In the genomic region with DNA sequence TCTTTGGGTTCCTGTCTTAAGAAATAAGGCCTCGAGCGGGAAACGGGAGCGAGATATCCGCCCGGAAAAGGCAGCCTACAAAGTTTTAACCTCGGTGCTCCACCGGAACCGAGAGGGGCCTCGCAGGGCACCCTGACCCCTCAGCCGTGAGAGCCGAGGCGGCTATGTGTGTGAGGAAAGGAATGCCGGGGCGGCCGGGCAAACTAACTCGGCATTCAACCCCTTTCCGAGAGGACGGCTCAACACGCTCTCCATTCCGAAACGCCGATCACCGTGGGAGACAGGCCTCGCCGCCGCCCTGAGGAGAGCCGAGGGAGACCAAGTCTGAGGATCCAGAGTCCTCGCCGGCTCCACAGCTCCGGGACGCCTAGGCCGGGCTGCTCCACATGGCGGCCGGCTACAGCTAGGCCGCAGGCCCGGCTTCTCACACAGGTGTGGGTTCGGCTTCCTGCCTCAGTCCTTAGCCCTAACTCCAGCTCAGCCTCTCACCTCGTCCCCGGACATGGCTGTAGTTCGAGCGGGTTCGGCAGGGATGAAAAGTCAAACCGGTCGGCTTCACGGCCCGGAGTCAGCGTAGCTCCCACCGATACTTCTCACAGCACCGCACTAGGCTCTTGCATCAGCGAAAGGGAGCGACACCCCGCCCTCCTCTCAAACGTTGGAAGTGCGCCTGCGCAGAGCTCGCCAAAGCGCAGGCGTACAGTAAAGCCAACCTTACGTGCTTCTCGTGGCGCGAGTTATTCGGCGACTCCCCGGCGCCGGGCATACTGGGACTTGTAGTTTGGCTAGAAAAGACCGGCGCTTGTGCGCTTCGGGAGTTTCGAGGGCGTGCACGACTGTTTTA, we compare ENCODE assay signal across 8 mouse cellular contexts. TPM values are rescaled to one million over a fixed set of nuclear protein-coding genes. Genes with fewer than 3 reads are reported as not detected.
DNase-seq lines count a peak whose midpoint lies in the region; ATAC-seq and TF ChIP-seq lines count a peak whose summit lies in the region.

A gene (minus strand): TSS at position 735 of the 844 bp plus-strand sequence.

- H3K4me3 ChIP-seq in heart, embryonic 12.5 days, result peak within 1 kb of the TSS; percentile 94
- peak within 1 kb of the TSS; percentile 86 for H3K4me3 ChIP-seq in kidney, postnatal 0 days (replicated peaks; ENCODE audit: low read depth, low read length)
- peak within 1 kb of the TSS; percentile 97 for H3K4me3 ChIP-seq in liver, embryonic 11.5 days (ENCODE audit: low read depth, low read length)
- peak within 1 kb of the TSS; percentile 96 for H3K4me3 ChIP-seq in stomach, embryonic 14.5 days (ENCODE audit: low read depth, low read length)

- no peak for TF ChIP-seq CTCF in kidney, postnatal 0 days (IDR thresholded peaks at IDR 0.05; ENCODE audit: low read depth)

- peak within 1 kb of the TSS; percentile 82 for H3K4me2 ChIP-seq in heart, embryonic 12.5 days
- peak within 1 kb of the TSS; percentile 64 for H3K4me2 ChIP-seq in kidney, postnatal 0 days (ENCODE audit: low read length)
- peak within 1 kb of the TSS; percentile 91 for H3K4me2 ChIP-seq in liver, embryonic 11.5 days
- H3K4me2 ChIP-seq in stomach, embryonic 14.5 days (replicated peaks; ENCODE audit: low read depth, low read length), result peak within 1 kb of the TSS; percentile 65

- H3K4me1 ChIP-seq in heart, embryonic 12.5 days (replicated peaks), result peaks cover 10% of the 10 kb centered on the region
- 0 out of 2 replicates have a peak, but pooled peaks cover 6% of the 10 kb centered on the region for H3K4me1 ChIP-seq in kidney, postnatal 0 days (replicated peaks; ENCODE audit: insufficient read depth, low read length)
- H3K4me1 ChIP-seq in liver, embryonic 11.5 days (replicated peaks; ENCODE audit: control insufficient read depth, insufficient read depth, low read length), result peaks cover 11% of the 10 kb centered on the region
- H3K4me1 ChIP-seq in stomach, embryonic 14.5 days (ENCODE audit: control insufficient read depth, insufficient read depth, low read length), result peaks cover 8% of the 10 kb centered on the region; the same call in 1 of the 2 replicates

- peaks cover 5% of the 10 kb centered on the region for H3K36me3 ChIP-seq in heart, embryonic 12.5 days
- H3K36me3 ChIP-seq in kidney, postnatal 0 days (ENCODE audit: insufficient read depth, low read length), result peaks cover 4% of the 10 kb centered on the region; the same call in 1 of the 2 replicates
- H3K36me3 ChIP-seq in liver, embryonic 11.5 days (ENCODE audit: control insufficient read depth, insufficient read depth, low read length), result peaks cover 3% of the 10 kb centered on the region; the same call in 1 of the 2 replicates
- peaks cover 6% of the 10 kb centered on the region; the same call in 1 of the 2 replicates for H3K36me3 ChIP-seq in stomach, embryonic 14.5 days (ENCODE audit: control insufficient read depth, insufficient read depth, low read length)

- peak within 1 kb of the TSS; percentile 93 for H3K9ac ChIP-seq in heart, embryonic 12.5 days
- H3K9ac ChIP-seq in kidney, postnatal 0 days (ENCODE audit: low read depth, low read length), result peak within 1 kb of the TSS; percentile 91
- peak within 1 kb of the TSS; percentile 97 for H3K9ac ChIP-seq in liver, embryonic 11.5 days (ENCODE audit: low read depth, low read length)
- peak within 1 kb of the TSS; percentile 91 for H3K9ac ChIP-seq in stomach, embryonic 14.5 days (replicated peaks; ENCODE audit: low read depth, low read length)

- H3K27me3 ChIP-seq in heart, embryonic 12.5 days (replicated peaks), result no peaks in the 10 kb centered on the region
- no peaks in the 10 kb centered on the region for H3K27me3 ChIP-seq in kidney, postnatal 0 days (ENCODE audit: insufficient read depth, low read length)
- no peaks in the 10 kb centered on the region for H3K27me3 ChIP-seq in liver, embryonic 11.5 days (replicated peaks; ENCODE audit: control insufficient read depth, insufficient read depth, low read length)
- no peaks in the 10 kb centered on the region for H3K27me3 ChIP-seq in stomach, embryonic 14.5 days (ENCODE audit: control insufficient read depth, insufficient read depth, low read length)

- peak within 1 kb of the TSS; percentile 88 for H3K27ac ChIP-seq in heart, embryonic 12.5 days (ENCODE audit: poor library complexity, severe bottlenecking)
- peak within 1 kb of the TSS; percentile 91 for H3K27ac ChIP-seq in kidney, postnatal 0 days
- H3K27ac ChIP-seq in liver, embryonic 11.5 days (ENCODE audit: low read depth, low read length), result peak within 1 kb of the TSS; percentile 92
- peak within 1 kb of the TSS; percentile 86 for H3K27ac ChIP-seq in stomach, embryonic 14.5 days (ENCODE audit: low read length)

- no peaks in the 10 kb centered on the region for H3K9me3 ChIP-seq in heart, embryonic 12.5 days (replicated peaks)
- H3K9me3 ChIP-seq in kidney, postnatal 0 days (replicated peaks; ENCODE audit: low read length), result no peaks in the 10 kb centered on the region
- no peaks in the 10 kb centered on the region for H3K9me3 ChIP-seq in liver, embryonic 11.5 days (ENCODE audit: control insufficient read depth, low read length)
- no peaks in the 10 kb centered on the region for H3K9me3 ChIP-seq in stomach, embryonic 14.5 days (ENCODE audit: control insufficient read depth, low read depth, low read length)

- peak; percentile 99 for DNase-seq in CD4-positive helper T cell, adult 2 months (ENCODE audit: low read depth, low spot score)
- peak; percentile 93 for DNase-seq in brain, embryonic 18.5 days (ENCODE audit: low read depth, low spot score)
- DNase-seq in kidney, postnatal 0 days (ENCODE audit: low spot score), result peak; percentile 99
- peak; percentile 91 for DNase-seq in liver, embryonic 11.5 days (ENCODE audit: low spot score)
- peak; percentile 98 for DNase-seq in naive thymus-derived CD4-positive, alpha-beta T cell, adult 2 months (ENCODE audit: low read depth)

- WGBS in heart, embryonic 12.5 days, result under 1% methylated on average over 75 of the region's 75 CpGs
- under 1% methylated on average over 75 of the region's 75 CpGs for WGBS in kidney, postnatal 0 days
- WGBS in liver, embryonic 11.5 days, result under 1% methylated on average over 75 of the region's 75 CpGs
- WGBS in stomach, embryonic 14.5 days, result under 1% methylated on average over 75 of the region's 75 CpGs

- peak; percentile 96 for ATAC-seq in erythroid progenitor cell, adult 5-6 weeks (replicated peaks; ENCODE audit: low FRiP score, poor library complexity, severe bottlenecking)
- ATAC-seq in heart, embryonic 12.5 days (ENCODE audit: insufficient number of reproducible peaks, low FRiP score), result peak; percentile 97
- ATAC-seq in kidney, postnatal 0 days (replicated peaks; ENCODE audit: low FRiP score, low read depth), result peak; percentile 93
- ATAC-seq in liver, embryonic 11.5 days (replicated peaks; ENCODE audit: low FRiP score), result peak; percentile 97
- ATAC-seq in stomach, embryonic 14.5 days (ENCODE audit: insufficient number of reproducible peaks, insufficient read depth, low FRiP score, low read depth), result peak; percentile 99

RNA-seq across cellular contexts. Expression of the gene that starts here (rescaled TPM):
- total RNA-seq in erythroid progenitor cell, adult 5-6 weeks (2015; ENCODE audit: low replicate concordance), result 91.5 and 115 TPM in 2 replicates
- total RNA-seq in erythroid progenitor cell, adult 5-6 weeks (2017; ENCODE audit: low replicate concordance), result 107 and 121 TPM in 2 replicates
- polyA plus RNA-seq in heart, embryonic 12.5 days (2016; fragmentation: Nextera tagmentation; extraction: Ambion mirVana), result 79.6 and 80.5 TPM in 2 replicates
- 107 and 109 TPM in 2 replicates for polyA plus RNA-seq in kidney, postnatal 0 days (2015; fragmentation: Nextera tagmentation; extraction: Ambion mirVana)
- 174 and 183 TPM in 2 replicates for polyA plus RNA-seq in liver, embryonic 11.5 days (2014; fragmentation: Nextera tagmentation; extraction: Ambion mirVana)
- 101 and 108 TPM in 2 replicates for polyA plus RNA-seq in stomach, embryonic 14.5 days (2014; fragmentation: Nextera tagmentation; extraction: Ambion mirVana)

Comparison
In these comparisons a context has a peak if more than half of its experiments do, and no peak if none do; other contexts are left out.
1. Peak in every context shown above with its lines: DNase-seq, ATAC-seq, H3K4me3 ChIP-seq and H3K27ac ChIP-seq.